Comparison of ENCODE assay signal across 8 mouse cellular contexts in genomic region chr11:76647500-76647899, GRCm38 (mm10). TPM values are rescaled to one million over a fixed set of nuclear protein-coding genes. Genes with fewer than 3 reads are reported as not detected.
DNase-seq lines count a peak whose midpoint lies in the region; ATAC-seq and TF ChIP-seq lines count a peak whose summit lies in the region.

No protein-coding gene starts in this region.

- H3K79me3 ChIP-seq in C2C12 (ENCODE audit: low read depth) = no peaks in the 10 kb centered on the region

- ATAC-seq in erythroblast, adult 5-6 weeks (replicated peaks; ENCODE audit: low FRiP score, poor library complexity, severe bottlenecking) = peak; percentile 67
- no peak for ATAC-seq in heart, embryonic 13.5 days (ENCODE audit: extremely low read depth, insufficient number of reproducible peaks, low FRiP score, low TSS enrichment)
- ATAC-seq in liver, embryonic 12.5 days = no peak
- 0 out of 2 replicates have a peak, but pooled peaks have one; percentile 16 for ATAC-seq in neural tube, embryonic 11.5 days (ENCODE audit: insufficient read depth, low FRiP score, low TSS enrichment)
- ATAC-seq in stomach, embryonic 16.5 days (ENCODE audit: insufficient read depth, low FRiP score) = peak; percentile 67; the same call in 1 of the 2 replicates

- H3K9me3 ChIP-seq in heart, embryonic 13.5 days = no peaks in the 10 kb centered on the region
- H3K9me3 ChIP-seq in liver, embryonic 12.5 days (replicated peaks) = no peaks in the 10 kb centered on the region
- no peaks in the 10 kb centered on the region for H3K9me3 ChIP-seq in neural tube, embryonic 11.5 days (ENCODE audit: control insufficient read depth, low read length)
- no peaks in the 10 kb centered on the region for H3K9me3 ChIP-seq in stomach, embryonic 16.5 days (replicated peaks; ENCODE audit: control insufficient read depth, low read length)

- H3K36me3 ChIP-seq in C2C12 (ENCODE audit: control insufficient read depth, insufficient read depth) = no peaks in the 10 kb centered on the region
- H3K36me3 ChIP-seq in heart, embryonic 13.5 days = no peaks in the 10 kb centered on the region
- no peaks in the 10 kb centered on the region for H3K36me3 ChIP-seq in liver, embryonic 12.5 days
- no peaks in the 10 kb centered on the region for H3K36me3 ChIP-seq in neural tube, embryonic 11.5 days (ENCODE audit: control insufficient read depth, insufficient read depth, low read length)
- no peaks in the 10 kb centered on the region for H3K36me3 ChIP-seq in stomach, embryonic 16.5 days (ENCODE audit: control insufficient read depth, insufficient read depth, low read length)

- no peak overlapping the region for H3ac ChIP-seq in C2C12 (ENCODE audit: control insufficient read depth, insufficient read length, low read depth)

- H3K27ac ChIP-seq in heart, embryonic 13.5 days (replicated peaks) = no peak overlapping the region
- no peak overlapping the region for H3K27ac ChIP-seq in liver, embryonic 12.5 days
- H3K27ac ChIP-seq in neural tube, embryonic 11.5 days (ENCODE audit: low read depth, low read length) = 0 out of 2 replicates have a peak overlapping the region, but pooled peaks have one; percentile 20
- no peak overlapping the region for H3K27ac ChIP-seq in stomach, embryonic 16.5 days (ENCODE audit: low read length)

- peak overlapping the region; percentile 60 for H3K9ac ChIP-seq in heart, embryonic 13.5 days
- no peak overlapping the region for H3K9ac ChIP-seq in liver, embryonic 12.5 days
- H3K9ac ChIP-seq in neural tube, embryonic 11.5 days (ENCODE audit: low read length) = no peak overlapping the region
- H3K9ac ChIP-seq in stomach, embryonic 16.5 days (ENCODE audit: low read length) = no peak overlapping the region

- peaks cover 16% of the 10 kb centered on the region for H3K4me1 ChIP-seq in heart, embryonic 13.5 days
- H3K4me1 ChIP-seq in liver, embryonic 12.5 days = peaks cover 5% of the 10 kb centered on the region; the same call in 1 of the 2 replicates
- peaks cover 14% of the 10 kb centered on the region; the same call in 1 of the 2 replicates for H3K4me1 ChIP-seq in neural tube, embryonic 11.5 days (ENCODE audit: control insufficient read depth, insufficient read depth, low read length)
- H3K4me1 ChIP-seq in stomach, embryonic 16.5 days (ENCODE audit: control insufficient read depth, insufficient read depth, low read length) = peaks cover 8% of the 10 kb centered on the region; the same call in 1 of the 2 replicates

- peak; percentile 29 to 59 for DNase-seq in adrenal gland, postnatal 4 days (ENCODE audit: low spot score in 2 of 2)
- DNase-seq in kidney, postnatal 10 days = peak; percentile 84
- peak; percentile 83 for DNase-seq in neural tube, embryonic 11.5 days (ENCODE audit: low spot score)

- H3K4me3 ChIP-seq in C2C12 (ENCODE audit: insufficient read depth, poor library complexity, severe bottlenecking) = no peak overlapping the region
- peak overlapping the region; percentile 39 for H3K4me3 ChIP-seq in heart, embryonic 13.5 days
- H3K4me3 ChIP-seq in liver, embryonic 12.5 days = no peak overlapping the region
- no peak overlapping the region for H3K4me3 ChIP-seq in neural tube, embryonic 11.5 days (ENCODE audit: low read depth, low read length)
- H3K4me3 ChIP-seq in stomach, embryonic 16.5 days (replicated peaks; ENCODE audit: low read length) = peak overlapping the region; percentile 4; the same call in 1 of the 2 replicates

- TF ChIP-seq CTCF in C2C12 (IDR thresholded peaks at IDR 0.05; ENCODE audit: control insufficient read depth, insufficient read depth, insufficient read length) = peak; percentile 64

- no peaks in the 10 kb centered on the region for H3K27me3 ChIP-seq in C2C12 (ENCODE audit: control insufficient read depth, insufficient read depth, insufficient read length)
- peaks cover 25% of the 10 kb centered on the region for H3K27me3 ChIP-seq in heart, embryonic 13.5 days (replicated peaks)
- peaks cover 42% of the 10 kb centered on the region for H3K27me3 ChIP-seq in liver, embryonic 12.5 days (replicated peaks)
- H3K27me3 ChIP-seq in neural tube, embryonic 11.5 days (ENCODE audit: control insufficient read depth, insufficient read depth, low read length) = no peaks in the 10 kb centered on the region
- H3K27me3 ChIP-seq in stomach, embryonic 16.5 days (ENCODE audit: control insufficient read depth, insufficient read depth, low read length) = no peaks in the 10 kb centered on the region

- H3K4me2 ChIP-seq in heart, embryonic 13.5 days = peak overlapping the region; percentile 71
- peak overlapping the region; percentile 19; the same call in 1 of the 2 replicates for H3K4me2 ChIP-seq in liver, embryonic 12.5 days
- peak overlapping the region; percentile 40 for H3K4me2 ChIP-seq in neural tube, embryonic 11.5 days (ENCODE audit: low read depth)
- H3K4me2 ChIP-seq in stomach, embryonic 16.5 days (ENCODE audit: low read depth, low read length) = peak overlapping the region; percentile 31

- 9% methylated on average over 9 of the region's 9 CpGs for WGBS in heart, embryonic 13.5 days
- 5% methylated on average over 9 of the region's 9 CpGs for WGBS in liver, embryonic 12.5 days (ENCODE audit: insufficient replicate concordance)
- WGBS in neural tube, embryonic 11.5 days = 7% methylated on average over 9 of the region's 9 CpGs
- WGBS in stomach, embryonic 16.5 days = 7% methylated on average over 9 of the region's 9 CpGs

- no peaks in the 10 kb centered on the region for H3K79me2 ChIP-seq in C2C12 (ENCODE audit: control insufficient read depth, insufficient read depth)

TF ChIP-seq in C2C12, 6 proteins besides CTCF, POLR2A, EP300 and RAD21:
- no peak for TF ChIP-seq FOSL1 (IDR thresholded peaks at IDR 0.05; ENCODE audit: insufficient read depth, low read length, poor library complexity, severe bottlenecking)

RNA-seq across cellular contexts. Expression of gene Bhlha9, which starts 24.8 kb away (rescaled TPM):
- 0.05 TPM for polyA plus RNA-seq in C2C12 (2012; fragmentation: generic; extraction: Trizol)
- not detected for total RNA-seq in adrenal gland, postnatal 4 days (2021)
- not detected in 2 replicates for total RNA-seq in erythroblast, adult 5-6 weeks (2015; ENCODE audit: low replicate concordance)
- not detected in 2 replicates for total RNA-seq in erythroblast, adult 5-6 weeks (2017; ENCODE audit: low replicate concordance)
- 0.20 and 0.28 TPM in 2 replicates for polyA plus RNA-seq in heart, embryonic 13.5 days (2015; fragmentation: Nextera tagmentation; extraction: Ambion mirVana)
- not detected in 2 replicates for polyA plus RNA-seq in liver, embryonic 12.5 days (2016; fragmentation: Nextera tagmentation; extraction: Ambion mirVana)
- not detected in 2 replicates for polyA plus RNA-seq in neural tube, embryonic 11.5 days (2014; fragmentation: Nextera tagmentation; extraction: Ambion mirVana)
- not detected in 2 replicates for polyA plus RNA-seq in stomach, embryonic 16.5 days (2015; fragmentation: Nextera tagmentation; extraction: Ambion mirVana)

RNA-seq across cellular contexts. Expression of gene Abr, which starts 25.4 kb away (rescaled TPM):
- 72.8 TPM for polyA plus RNA-seq in C2C12 (2012; fragmentation: generic; extraction: Trizol)
- total RNA-seq in adrenal gland, postnatal 4 days (2021) = 10 to 100 TPM; 64.2 to 68.9 TPM
- 7.5 and 7.9 TPM in 2 replicates for total RNA-seq in erythroblast, adult 5-6 weeks (2015; ENCODE audit: low replicate concordance)
- total RNA-seq in erythroblast, adult 5-6 weeks (2017; ENCODE audit: low replicate concordance) = 14.9 and 15.8 TPM in 2 replicates
- polyA plus RNA-seq in heart, embryonic 13.5 days (2015; fragmentation: Nextera tagmentation; extraction: Ambion mirVana) = 21.1 and 22.8 TPM in 2 replicates
- polyA plus RNA-seq in liver, embryonic 12.5 days (2016; fragmentation: Nextera tagmentation; extraction: Ambion mirVana) = 5.8 and 7.4 TPM in 2 replicates
- 43.2 and 44.9 TPM in 2 replicates for polyA plus RNA-seq in neural tube, embryonic 11.5 days (2014; fragmentation: Nextera tagmentation; extraction: Ambion mirVana)
- 27.1 and 28.8 TPM in 2 replicates for polyA plus RNA-seq in stomach, embryonic 16.5 days (2015; fragmentation: Nextera tagmentation; extraction: Ambion mirVana)

RNA-seq across cellular contexts. Expression of gene Trarg1, which starts 32.1 kb away (rescaled TPM):
- polyA plus RNA-seq in C2C12 (2012; fragmentation: generic; extraction: Trizol) = 0.05 TPM
- total RNA-seq in adrenal gland, postnatal 4 days (2021) = 10 to 100 TPM; 16.4 to 27.0 TPM
- not detected in 2 replicates for total RNA-seq in erythroblast, adult 5-6 weeks (2015; ENCODE audit: low replicate concordance)
- not detected in 2 replicates for total RNA-seq in erythroblast, adult 5-6 weeks (2017; ENCODE audit: low replicate concordance)
- polyA plus RNA-seq in heart, embryonic 13.5 days (2015; fragmentation: Nextera tagmentation; extraction: Ambion mirVana) = 0.09 and 0.13 TPM in 2 replicates
- polyA plus RNA-seq in liver, embryonic 12.5 days (2016; fragmentation: Nextera tagmentation; extraction: Ambion mirVana) = not detected in 2 replicates
- 0.53 and 0.57 TPM in 2 replicates for polyA plus RNA-seq in neural tube, embryonic 11.5 days (2014; fragmentation: Nextera tagmentation; extraction: Ambion mirVana)
- 0.75 and 0.94 TPM in 2 replicates for polyA plus RNA-seq in stomach, embryonic 16.5 days (2015; fragmentation: Nextera tagmentation; extraction: Ambion mirVana)

Comparison
In these comparisons a context has a peak if more than half of its experiments do, and no peak if none do; other contexts are left out.
1. H3K4me3 ChIP-seq: peak in heart, embryonic 13.5 days (single experiment) and stomach, embryonic 16.5 days (single experiment); none in C2C12 (single experiment), liver, embryonic 12.5 days (single experiment) and neural tube, embryonic 11.5 days (single experiment).
2. ATAC-seq: peak in erythroblast, adult 5-6 weeks (single experiment), neural tube, embryonic 11.5 days (single experiment) and stomach, embryonic 16.5 days (single experiment); none in heart, embryonic 13.5 days (single experiment) and liver, embryonic 12.5 days (single experiment).
3. H3K4me2 ChIP-seq: peak in every context shown above with its lines; median percentile 71 in heart, embryonic 13.5 days; 40 in neural tube, embryonic 11.5 days; 31 in stomach, embryonic 16.5 days; 19 in liver, embryonic 12.5 days.
4. Peak in every context shown above with its lines, with median percentiles within 50 percentile points of each other: DNase-seq.